Mouse (Mus musculus) olfactory bulb, adult 2 months (tissue): Measurements from ENCODE around the gene Fam78b.

Experiments
- CTCF ChIP-seq: fragments of 200-500 bp; IDR thresholded peaks from 2 replicates; pipeline ENCODE4 v1.5.1; 2012; ENCODE audit warnings: low read depth, mild to moderate bottlenecking, low read length, moderate library complexity; ENCODE audit not compliant: insufficient read depth
- POLR2A ChIP-seq: fragments of 200-500 bp; IDR thresholded peaks from 2 replicates; pipeline ENCODE4 v1.6.1; 2012; ENCODE audit warnings: mild to moderate bottlenecking, low read depth, low read length, moderate library complexity; ENCODE audit not compliant: insufficient read depth

DNA sequence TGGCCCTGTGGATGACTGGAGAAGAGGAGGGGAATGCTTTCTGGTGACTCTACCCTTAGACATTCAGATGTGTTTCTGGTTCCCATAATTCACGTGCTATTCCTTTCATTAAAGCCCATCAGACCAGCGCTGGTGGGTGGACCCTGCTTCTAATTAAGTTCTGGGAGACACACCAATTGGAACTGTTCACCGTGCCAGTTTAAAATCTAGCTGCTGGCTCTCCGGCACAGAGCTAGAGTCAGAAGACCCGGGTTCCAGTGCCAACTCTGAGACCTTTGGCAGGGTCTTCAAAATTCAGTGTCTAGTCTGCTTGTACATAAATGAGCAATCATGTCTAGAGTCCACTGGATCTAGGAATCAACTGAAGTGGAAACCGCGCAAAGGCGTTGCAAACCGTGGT is 9.0 kb downstream of the Fam78b start:
- TF ChIP-seq POLR2A, result no peak
- TF ChIP-seq CTCF, result no peak
